Mouse (Mus musculus): ENCODE results near the gene Gm13696. TPM values are rescaled to one million over a fixed set of nuclear protein-coding genes. Genes with fewer than 3 reads are reported as not detected.

Gene Gm13696
- polyA plus RNA-seq (2012; ENCODE audit: low replicate concordance) = not detected in 2 replicates

DNA sequence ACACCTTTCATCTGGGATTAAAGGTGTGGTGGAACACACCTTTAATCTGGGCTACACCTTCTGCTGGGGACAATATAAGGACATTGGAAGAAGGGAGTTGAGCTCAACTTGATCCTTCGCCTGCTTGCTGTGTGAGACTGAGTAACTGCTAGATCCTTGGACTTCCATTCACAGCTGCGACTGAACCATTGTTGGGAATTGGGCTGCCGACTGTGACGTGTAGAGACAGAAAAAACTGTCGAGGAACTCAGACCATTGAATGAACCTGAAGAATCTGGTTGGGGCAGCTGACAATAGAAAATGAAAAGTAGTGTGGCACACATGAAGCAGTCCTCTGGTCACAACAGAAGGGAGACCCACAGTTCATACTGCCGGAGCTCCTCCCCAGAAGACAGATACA lies at the start of gene Gm13696:
TSS of gene Gm13696 (plus strand) at position 301 of the 400 bp plus-strand sequence.

DNA sequence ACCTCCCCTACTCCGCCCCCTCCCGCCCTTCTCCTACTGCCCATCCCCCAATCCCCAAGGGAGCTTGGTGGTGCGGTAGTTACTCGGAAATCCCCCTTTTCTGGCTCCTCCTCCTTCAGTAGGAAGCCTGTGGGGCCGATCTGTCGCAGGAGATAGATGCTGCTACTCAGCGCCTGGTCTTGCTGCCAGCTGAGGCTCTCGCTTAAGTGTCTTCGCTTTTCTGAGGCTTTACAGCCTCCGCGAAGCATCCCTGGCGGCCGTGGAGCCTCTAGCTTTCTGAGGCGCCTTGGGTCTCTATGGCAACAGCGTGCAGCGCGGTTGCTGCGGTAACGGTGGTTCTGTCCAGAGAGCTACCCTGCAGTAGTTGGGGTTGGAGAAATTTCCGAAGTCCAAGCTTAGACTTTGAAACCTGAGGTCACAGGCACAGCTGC lies 32.0 kb upstream of the Gm13696 start, which contains the start of gene Zswim2:
TSS of gene Zswim2 (minus strand) at position 298 of the 431 bp plus-strand sequence.

DNA sequence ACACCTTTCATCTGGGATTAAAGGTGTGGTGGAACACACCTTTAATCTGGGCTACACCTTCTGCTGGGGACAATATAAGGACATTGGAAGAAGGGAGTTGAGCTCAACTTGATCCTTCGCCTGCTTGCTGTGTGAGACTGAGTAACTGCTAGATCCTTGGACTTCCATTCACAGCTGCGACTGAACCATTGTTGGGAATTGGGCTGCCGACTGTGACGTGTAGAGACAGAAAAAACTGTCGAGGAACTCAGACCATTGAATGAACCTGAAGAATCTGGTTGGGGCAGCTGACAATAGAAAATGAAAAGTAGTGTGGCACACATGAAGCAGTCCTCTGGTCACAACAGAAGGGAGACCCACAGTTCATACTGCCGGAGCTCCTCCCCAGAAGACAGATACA lies 17.5 kb upstream of the Gm13696 start, which contains the start of gene Gm13698:
TSS of gene Gm13698 (plus strand) at position 301 of the 400 bp plus-strand sequence.

DNA sequence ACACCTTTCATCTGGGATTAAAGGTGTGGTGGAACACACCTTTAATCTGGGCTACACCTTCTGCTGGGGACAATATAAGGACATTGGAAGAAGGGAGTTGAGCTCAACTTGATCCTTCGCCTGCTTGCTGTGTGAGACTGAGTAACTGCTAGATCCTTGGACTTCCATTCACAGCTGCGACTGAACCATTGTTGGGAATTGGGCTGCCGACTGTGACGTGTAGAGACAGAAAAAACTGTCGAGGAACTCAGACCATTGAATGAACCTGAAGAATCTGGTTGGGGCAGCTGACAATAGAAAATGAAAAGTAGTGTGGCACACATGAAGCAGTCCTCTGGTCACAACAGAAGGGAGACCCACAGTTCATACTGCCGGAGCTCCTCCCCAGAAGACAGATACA lies 11.7 kb upstream of the Gm13696 start, which contains the start of gene Gm13693:
TSS of gene Gm13693 (plus strand) at position 301 of the 400 bp plus-strand sequence.

DNA sequence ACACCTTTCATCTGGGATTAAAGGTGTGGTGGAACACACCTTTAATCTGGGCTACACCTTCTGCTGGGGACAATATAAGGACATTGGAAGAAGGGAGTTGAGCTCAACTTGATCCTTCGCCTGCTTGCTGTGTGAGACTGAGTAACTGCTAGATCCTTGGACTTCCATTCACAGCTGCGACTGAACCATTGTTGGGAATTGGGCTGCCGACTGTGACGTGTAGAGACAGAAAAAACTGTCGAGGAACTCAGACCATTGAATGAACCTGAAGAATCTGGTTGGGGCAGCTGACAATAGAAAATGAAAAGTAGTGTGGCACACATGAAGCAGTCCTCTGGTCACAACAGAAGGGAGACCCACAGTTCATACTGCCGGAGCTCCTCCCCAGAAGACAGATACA lies 5.9 kb upstream of the Gm13696 start, which contains the start of gene Gm13695:
TSS of gene Gm13695 (plus strand) at position 301 of the 400 bp plus-strand sequence.

DNA sequence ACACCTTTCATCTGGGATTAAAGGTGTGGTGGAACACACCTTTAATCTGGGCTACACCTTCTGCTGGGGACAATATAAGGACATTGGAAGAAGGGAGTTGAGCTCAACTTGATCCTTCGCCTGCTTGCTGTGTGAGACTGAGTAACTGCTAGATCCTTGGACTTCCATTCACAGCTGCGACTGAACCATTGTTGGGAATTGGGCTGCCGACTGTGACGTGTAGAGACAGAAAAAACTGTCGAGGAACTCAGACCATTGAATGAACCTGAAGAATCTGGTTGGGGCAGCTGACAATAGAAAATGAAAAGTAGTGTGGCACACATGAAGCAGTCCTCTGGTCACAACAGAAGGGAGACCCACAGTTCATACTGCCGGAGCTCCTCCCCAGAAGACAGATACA lies 5.7 kb downstream of the Gm13696 start, which contains the start of gene Gm13694:
TSS of gene Gm13694 (plus strand) at position 301 of the 400 bp plus-strand sequence.

DNA sequence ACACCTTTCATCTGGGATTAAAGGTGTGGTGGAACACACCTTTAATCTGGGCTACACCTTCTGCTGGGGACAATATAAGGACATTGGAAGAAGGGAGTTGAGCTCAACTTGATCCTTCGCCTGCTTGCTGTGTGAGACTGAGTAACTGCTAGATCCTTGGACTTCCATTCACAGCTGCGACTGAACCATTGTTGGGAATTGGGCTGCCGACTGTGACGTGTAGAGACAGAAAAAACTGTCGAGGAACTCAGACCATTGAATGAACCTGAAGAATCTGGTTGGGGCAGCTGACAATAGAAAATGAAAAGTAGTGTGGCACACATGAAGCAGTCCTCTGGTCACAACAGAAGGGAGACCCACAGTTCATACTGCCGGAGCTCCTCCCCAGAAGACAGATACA lies 11.5 kb downstream of the Gm13696 start, which contains the start of gene Gm13697:
TSS of gene Gm13697 (plus strand) at position 301 of the 400 bp plus-strand sequence.

DNA sequence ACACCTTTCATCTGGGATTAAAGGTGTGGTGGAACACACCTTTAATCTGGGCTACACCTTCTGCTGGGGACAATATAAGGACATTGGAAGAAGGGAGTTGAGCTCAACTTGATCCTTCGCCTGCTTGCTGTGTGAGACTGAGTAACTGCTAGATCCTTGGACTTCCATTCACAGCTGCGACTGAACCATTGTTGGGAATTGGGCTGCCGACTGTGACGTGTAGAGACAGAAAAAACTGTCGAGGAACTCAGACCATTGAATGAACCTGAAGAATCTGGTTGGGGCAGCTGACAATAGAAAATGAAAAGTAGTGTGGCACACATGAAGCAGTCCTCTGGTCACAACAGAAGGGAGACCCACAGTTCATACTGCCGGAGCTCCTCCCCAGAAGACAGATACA lies 17.3 kb downstream of the Gm13696 start, which contains the start of gene Gm13691:
TSS of gene Gm13691 (plus strand) at position 301 of the 400 bp plus-strand sequence.

Other genes starting within 250 kb of the Gm13696 start
- 17.1 and 19.9 TPM in 2 replicates for gene Itgav, start 248.7 kb upstream of the Gm13696 start, polyA plus RNA-seq (2012; ENCODE audit: low replicate concordance)
- 0.03 TPM in 1 of 2 replicates, not detected in the other for gene Fam171b, start 160.5 kb upstream of the Gm13696 start, polyA plus RNA-seq (2012; ENCODE audit: low replicate concordance)
- gene Zswim2, start 31.9 kb upstream of the Gm13696 start, polyA plus RNA-seq (2012; ENCODE audit: low replicate concordance) = not detected in 2 replicates
- gene Gm13698, start 17.4 kb upstream of the Gm13696 start, polyA plus RNA-seq (2012; ENCODE audit: low replicate concordance) = not detected in 2 replicates
- gene Gm13693, start 11.6 kb upstream of the Gm13696 start, polyA plus RNA-seq (2012; ENCODE audit: low replicate concordance) = not detected in 2 replicates
- not detected in 2 replicates for gene Gm13695, start 5.8 kb upstream of the Gm13696 start, polyA plus RNA-seq (2012; ENCODE audit: low replicate concordance)
- not detected in 2 replicates for gene Gm13694, start 5.8 kb downstream of the Gm13696 start, polyA plus RNA-seq (2012; ENCODE audit: low replicate concordance)
- not detected in 2 replicates for gene Gm13697, start 11.6 kb downstream of the Gm13696 start, polyA plus RNA-seq (2012; ENCODE audit: low replicate concordance)
- not detected in 2 replicates for gene Gm13691, start 17.4 kb downstream of the Gm13696 start, polyA plus RNA-seq (2012; ENCODE audit: low replicate concordance)